Mouse (Mus musculus) v-Abl transformed pro-B cells (cell line): ENCODE results near the gene Fpr-rs7.

Experiments
- in situ Hi-C, 2 experiments: fragments of 400-800 bp; cut with MboI; formaldehyde crosslinking; loops; one replicate each; pipeline ENCODE4 v1.15.1; 2025; ENCODE audit not compliant: unreplicated experiment in 2 of 2

Gene Fpr-rs7

DNA sequence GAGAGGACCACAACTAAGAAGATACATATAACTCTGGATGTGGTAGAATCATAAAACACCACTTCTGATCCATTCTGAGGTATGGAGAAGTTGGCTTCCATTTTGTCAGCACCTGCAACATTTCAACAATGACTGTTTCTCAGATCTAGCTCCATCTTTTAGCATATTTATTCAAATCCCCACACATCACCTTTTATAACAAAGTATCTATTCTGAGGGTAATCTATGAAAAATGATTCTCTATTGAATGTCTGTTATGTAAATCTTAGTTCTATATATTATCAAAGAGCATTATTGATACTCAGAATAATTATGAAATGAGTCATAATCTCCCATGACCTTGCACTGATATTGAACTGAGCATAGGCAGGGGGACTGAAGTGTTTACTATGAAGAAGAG, at the start of gene Fpr-rs7:
Gene Fpr-rs7, minus strand, starts transcription at position 101 of the 400 bp plus-strand sequence.
- in situ Hi-C loops = no loop called here

DNA sequence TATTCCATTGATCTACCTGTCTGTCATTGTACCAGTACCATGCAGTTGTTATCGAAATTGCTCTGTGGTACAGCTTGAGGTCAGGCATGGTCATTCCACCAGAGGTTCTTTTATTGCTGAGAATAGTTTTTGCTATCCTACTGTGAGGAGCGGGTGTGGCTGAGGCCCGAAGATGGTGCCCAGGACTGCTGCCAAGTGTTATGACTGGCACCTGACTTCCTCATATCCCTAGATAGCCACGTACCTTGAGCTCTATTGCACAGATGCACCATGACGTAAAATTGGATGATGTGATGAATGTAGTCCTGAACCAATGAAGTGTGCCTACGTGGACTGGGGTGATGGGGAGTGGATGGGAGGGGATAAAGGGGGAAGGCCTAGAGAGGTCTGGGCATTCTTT, 39.9 kb downstream of the Fpr-rs7 start:
- in situ Hi-C loops = no loop called here

DNA sequence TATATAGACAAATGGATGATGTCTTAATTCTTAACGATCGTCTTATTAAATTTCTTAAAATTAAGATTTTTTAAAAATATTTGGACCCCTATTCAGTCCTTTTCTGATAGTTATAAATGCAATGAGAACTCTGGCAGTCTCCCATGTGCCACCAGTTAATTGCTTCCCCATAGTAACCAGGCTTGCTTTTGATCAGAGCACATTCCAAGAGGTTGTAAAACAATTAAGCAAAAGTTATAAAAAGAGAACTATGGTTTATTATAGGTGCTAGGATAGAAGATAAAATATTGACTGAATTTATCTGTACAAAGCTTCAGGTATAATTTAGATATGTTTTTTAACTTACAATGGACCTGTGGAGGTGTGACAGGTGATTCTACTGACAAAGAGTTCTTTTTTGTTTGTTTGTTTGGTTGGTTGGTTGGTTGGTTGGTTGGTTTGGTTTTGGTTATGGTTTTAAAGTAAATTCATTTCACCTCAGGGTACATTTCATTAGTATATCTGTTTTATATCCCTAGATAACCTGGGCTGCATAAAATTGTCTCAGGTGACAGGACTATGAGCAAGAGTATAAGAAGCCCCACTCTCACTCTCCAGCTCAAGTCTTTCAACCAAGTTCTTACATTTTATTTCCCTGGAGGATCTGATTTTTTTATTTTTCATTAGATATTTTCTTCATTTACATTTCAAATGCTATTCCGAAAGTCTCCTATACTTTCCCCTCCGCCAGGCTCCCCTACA, 42.2 kb downstream of the Fpr-rs7 start:
- in situ Hi-C loops = no loop called here
